Mouse (Mus musculus) lung, embryonic 16.5 days (tissue): Measurements from ENCODE around the gene Dzank1. TPM values are rescaled to one million over a fixed set of nuclear protein-coding genes. Genes with fewer than 3 reads are reported as not detected.

Source experiments
- ATAC-seq: fragments of 200-750 bp; cut with Nextera tagmentation; 2 replicates; pipeline ENCODE4 v1.8.0; 2017; ENCODE audit warnings: low read depth, mild to moderate bottlenecking, moderate library complexity
- H3K27ac ChIP-seq: fragments of 300-500 bp; sonication (generic); 2 replicates; pipeline ENCODE4 v1.5.1; 2014; ENCODE audit warnings: mild to moderate bottlenecking, control low read depth, low read length
- H3K27me3 ChIP-seq: fragments of 300-500 bp; sonication (generic); 2 replicates; pipeline ENCODE4 v1.6.1; 2014; ENCODE audit warnings: low read depth, low read length, mixed read lengths; ENCODE audit not compliant: control insufficient read depth, insufficient read depth
- H3K36me3 ChIP-seq: fragments of 300-500 bp; sonication (generic); 2 replicates; pipeline ENCODE4 v1.6.1; 2014; ENCODE audit warnings: low read length; ENCODE audit not compliant: control insufficient read depth, insufficient read depth
- H3K4me1 ChIP-seq: fragments of 300-500 bp; sonication (generic); replicated peaks from 2 replicates; pipeline ENCODE4 v1.6.1; 2014; ENCODE audit warnings: low read length, mixed read lengths; ENCODE audit not compliant: control insufficient read depth, insufficient read depth
- H3K4me2 ChIP-seq: fragments of 300-500 bp; sonication (generic); 2 replicates; pipeline ENCODE4 v1.6.1; 2014; ENCODE audit warnings: low read depth, low read length, control low read depth
- H3K4me3 ChIP-seq: fragments of 300-500 bp; sonication (generic); 2 replicates; pipeline ENCODE4 v1.5.1; 2014; ENCODE audit warnings: mild to moderate bottlenecking, low read length, control low read depth
- H3K9ac ChIP-seq: fragments of 300-500 bp; sonication (generic); 2 replicates; pipeline ENCODE4 v1.6.1; 2014; ENCODE audit warnings: low read length, control low read depth
- H3K9me3 ChIP-seq: fragments of 300-500 bp; sonication (generic); 2 replicates; pipeline ENCODE4 v1.6.1; 2016; ENCODE audit warnings: low read length; ENCODE audit not compliant: control insufficient read depth
- WGBS: fragments of 180-500 bp; shearing (Covaris S2); extraction: QIAGEN DNeasy Blood & Tissue Kit; methylation state at CpG from one replicate; pipeline ENCODE4 v1.1.7; 2014; 5-methylcytosine and 5-hydroxymethylcytosine counted together
- polyA plus RNA-seq: library from polyadenylated mRNA; unstranded; fragments of >200 nt; fragmentation: Nextera tagmentation; extraction: Ambion mirVana; gene quantifications from 2 replicates; pipeline ENCODE4 v1.2.1, GENCODE M21; 2015

The Dzank1 gene
- polyA plus RNA-seq, 1 experiment from 2014 or later: 2.1 TPM

DNA sequence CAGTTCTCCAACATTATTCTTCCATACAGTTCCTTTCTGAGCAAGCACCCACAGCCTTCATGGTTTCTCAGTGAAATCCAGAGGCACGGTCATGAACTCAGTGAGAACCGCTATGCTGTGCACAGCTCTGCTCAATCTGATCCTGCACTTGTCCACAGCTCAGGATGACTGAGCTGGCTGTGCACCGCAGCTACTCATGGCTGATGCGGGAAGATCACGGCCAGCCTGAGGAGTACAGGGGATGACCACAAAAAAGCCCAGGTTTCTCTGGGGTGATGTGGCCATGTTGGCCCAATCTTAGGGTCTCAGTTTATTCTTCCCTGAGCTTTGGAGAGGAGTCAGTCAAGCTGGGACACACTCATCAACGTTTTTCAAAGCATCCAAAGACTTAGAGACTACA lies 68.9 kb downstream of the Dzank1 start:
- H3K27me3 ChIP-seq: no peaks in the 10 kb centered on the region

DNA sequence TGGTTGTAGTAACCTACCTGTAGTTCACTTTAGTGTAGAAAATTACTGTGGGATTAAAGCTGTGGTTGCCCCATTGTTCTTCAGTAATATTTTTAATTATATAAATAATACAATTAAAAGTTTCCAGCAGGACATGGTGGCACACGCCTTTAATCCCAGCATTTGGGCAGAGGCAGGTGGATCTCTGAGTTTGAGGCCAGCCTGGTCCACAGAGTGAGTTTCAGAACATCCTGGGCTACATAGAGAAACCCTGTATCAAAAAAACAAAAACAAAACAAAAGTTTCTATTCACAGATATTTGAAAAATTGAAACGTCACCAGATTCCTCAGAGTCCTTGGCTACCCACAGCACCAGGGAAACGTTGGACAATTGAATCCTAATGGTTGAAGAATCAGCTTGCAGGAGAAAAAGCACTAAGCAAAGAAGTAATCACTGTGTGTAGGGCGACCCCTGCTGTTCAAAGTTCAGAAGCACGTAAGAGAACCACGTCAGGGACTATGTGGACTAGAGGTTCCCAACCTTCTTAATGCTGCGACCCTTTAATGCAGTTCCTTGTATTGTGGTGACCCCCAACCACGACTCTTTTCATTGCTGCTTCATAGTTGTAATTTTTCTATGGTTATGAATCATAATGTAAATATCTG lies 74.7 kb downstream of the Dzank1 start:
- H3K9me3 ChIP-seq: no peaks in the 10 kb centered on the region
- peak; percentile 56; the same call in 1 of the 2 replicates for ATAC-seq

More for the DNA sequence above, 68.9 kb downstream of the Dzank1 start:
- WGBS: 68% methylated on average over 6 of the region's 6 CpGs
- peak overlapping the region; percentile 70 for H3K4me2 ChIP-seq
- ATAC-seq: no peak
- peak overlapping the region; percentile 52 for H3K4me3 ChIP-seq
- H3K27ac ChIP-seq: no peak overlapping the region
- H3K4me1 ChIP-seq: peaks cover 7% of the 10 kb centered on the region; the same call in 1 of the 2 replicates
- no peak overlapping the region; the same call in 1 of the 2 replicates for H3K9ac ChIP-seq
- H3K9me3 ChIP-seq: no peaks in the 10 kb centered on the region
- no peaks in the 10 kb centered on the region for H3K36me3 ChIP-seq

DNA sequence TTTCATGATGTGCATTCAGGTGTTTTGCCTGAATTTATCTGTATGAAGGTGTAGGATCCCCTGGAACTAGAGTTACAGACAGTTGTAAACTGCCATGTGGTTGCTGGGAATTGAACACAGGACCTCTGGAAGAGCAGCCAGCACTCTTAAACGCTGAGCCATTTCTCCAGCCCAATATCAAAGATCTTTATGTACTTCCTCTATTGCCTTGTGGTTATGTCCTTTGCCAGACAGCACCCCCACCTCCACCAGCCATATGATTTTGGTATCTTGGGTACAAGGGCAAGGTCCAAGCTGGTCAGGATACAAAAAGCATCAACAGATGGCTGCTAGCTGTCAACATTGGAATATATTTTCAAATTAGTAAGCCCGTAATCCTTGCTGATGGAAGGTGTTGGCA lies 76.8 kb downstream of the Dzank1 start:
- Histone ChIP-seq H3K9ac (no peak overlapping the region), H3K4me3 (no peak overlapping the region), H3K9me3 (no peaks in the 10 kb centered on the region), H3K4me2 (no peak overlapping the region), H3K4me1 (no peaks in the 10 kb centered on the region), H3K36me3 (no peaks in the 10 kb centered on the region), H3K27ac (no peak overlapping the region), H3K27me3 (no peaks in the 10 kb centered on the region; the same call in 1 of the 2 replicates)
- 60% methylated on average over 2 of the region's 2 CpGs for WGBS
- ATAC-seq: no peak

More for the DNA sequence above, 74.7 kb downstream of the Dzank1 start:
- Histone ChIP-seq H3K27me3 (no peaks in the 10 kb centered on the region; the same call in 1 of the 2 replicates), H3K9ac (no peak overlapping the region), H3K27ac (no peak overlapping the region), H3K36me3 (no peaks in the 10 kb centered on the region), H3K4me2 (no peak overlapping the region), H3K4me1 (no peaks in the 10 kb centered on the region), H3K4me3 (no peak overlapping the region)
- WGBS: 13% methylated on average over 8 of the region's 8 CpGs

DNA sequence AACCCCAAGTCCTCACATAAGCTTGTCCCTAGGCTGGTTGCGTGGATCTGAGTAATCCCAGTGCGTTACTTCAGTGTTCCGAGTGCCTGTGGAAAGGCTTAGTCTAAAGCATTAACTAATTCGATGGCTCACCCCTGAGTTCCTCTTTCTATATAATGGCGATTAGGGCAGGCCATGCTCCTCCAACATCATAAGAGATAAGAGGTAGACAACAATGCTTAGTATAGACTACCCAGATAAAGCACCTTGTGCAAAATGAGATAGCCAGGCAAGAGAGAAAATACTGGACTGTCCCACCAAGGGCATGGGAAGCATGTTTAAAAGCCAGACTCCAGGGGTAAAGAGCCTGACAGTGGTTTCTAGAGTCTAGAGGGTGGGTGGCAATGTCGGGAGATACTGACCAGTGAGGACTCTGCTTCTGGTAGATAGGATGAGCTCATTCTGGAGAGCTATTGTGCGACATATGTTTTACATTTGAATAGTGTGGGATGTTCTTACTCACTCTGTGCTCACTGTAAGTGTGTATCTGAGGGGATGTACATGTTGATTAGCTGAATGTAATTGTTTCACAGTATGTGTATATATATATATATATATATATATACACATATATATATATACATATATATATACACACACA lies 80.7 kb downstream of the Dzank1 start:
- H3K4me1 ChIP-seq: no peaks in the 10 kb centered on the region
- H3K9ac ChIP-seq: no peak overlapping the region
- H3K4me2 ChIP-seq: no peak overlapping the region
- no peak overlapping the region for H3K4me3 ChIP-seq
- no peaks in the 10 kb centered on the region for H3K36me3 ChIP-seq
- 79% methylated on average over 7 of the region's 7 CpGs for WGBS
- no peaks in the 10 kb centered on the region for H3K27me3 ChIP-seq
- H3K27ac ChIP-seq: no peak overlapping the region
- no peaks in the 10 kb centered on the region for H3K9me3 ChIP-seq
- no peak for ATAC-seq

DNA sequence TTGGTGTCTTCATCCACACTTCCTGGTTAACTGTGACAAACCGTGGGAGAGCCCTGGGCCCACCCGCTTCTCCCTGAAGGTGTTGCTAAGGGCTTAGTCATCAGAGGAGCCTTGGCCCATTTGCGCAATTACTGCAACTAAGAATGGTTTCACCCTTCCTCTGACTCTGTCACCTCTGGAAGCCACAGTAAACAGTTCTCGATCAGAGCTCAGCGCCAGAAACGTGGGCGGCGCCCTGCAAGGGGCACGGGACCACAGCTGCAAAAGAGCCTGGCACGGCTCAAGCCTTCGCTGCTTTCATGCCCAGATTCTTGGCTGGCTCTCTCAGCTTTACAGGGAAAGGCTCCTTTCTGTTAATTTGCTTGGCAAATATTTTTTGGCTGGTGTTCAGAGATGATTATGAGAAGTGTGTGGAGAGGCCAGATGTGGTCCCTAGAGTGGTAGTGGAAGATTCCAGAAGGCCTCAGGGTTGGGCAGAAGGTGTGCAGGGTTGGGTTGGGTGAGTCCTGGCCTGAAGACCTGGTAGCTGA lies 85.8 kb downstream of the Dzank1 start:
- Histone ChIP-seq H3K27me3 (no peaks in the 10 kb centered on the region), H3K4me2 (no peak overlapping the region), H3K36me3 (no peaks in the 10 kb centered on the region), H3K4me1 (no peaks in the 10 kb centered on the region), H3K9ac (no peak overlapping the region), H3K4me3 (no peak overlapping the region), H3K27ac (no peak overlapping the region), H3K9me3 (no peaks in the 10 kb centered on the region)
- peak; percentile 34; the same call in 1 of the 2 replicates for ATAC-seq
- whole genome bisulfite sequencing: 63% methylated on average over 11 of the region's 11 CpGs

DNA sequence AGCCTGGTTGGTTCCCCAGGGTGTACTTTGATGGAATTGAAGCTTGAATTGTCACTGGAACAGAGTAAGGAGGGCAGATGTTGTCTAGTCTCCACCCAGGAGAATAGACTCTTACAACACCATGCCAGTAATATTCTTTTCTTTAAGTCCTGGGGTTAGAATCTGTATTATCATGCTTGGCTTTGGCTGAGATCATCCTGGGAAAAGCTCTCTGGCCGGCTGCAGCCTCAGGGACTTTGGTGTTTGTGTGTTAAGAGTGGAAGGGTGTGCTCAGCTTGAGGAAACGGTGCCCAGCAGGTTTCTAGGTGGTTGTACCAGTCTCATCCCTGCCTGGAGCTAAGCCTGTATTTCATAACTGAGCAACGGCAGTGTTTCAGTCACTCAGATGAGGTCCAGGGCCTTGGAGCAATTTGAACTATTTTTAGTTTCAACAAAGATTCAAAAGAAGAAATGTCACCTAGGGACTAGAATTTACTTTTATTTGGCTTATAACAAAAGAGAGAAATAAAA lies 88.0 kb downstream of the Dzank1 start:
- Histone ChIP-seq H3K9me3 (no peaks in the 10 kb centered on the region), H3K4me2 (no peak overlapping the region), H3K9ac (no peak overlapping the region), H3K27me3 (no peaks in the 10 kb centered on the region), H3K4me1 (no peaks in the 10 kb centered on the region), H3K4me3 (no peak overlapping the region), H3K36me3 (no peaks in the 10 kb centered on the region), H3K27ac (no peak overlapping the region)
- 66% methylated on average over 3 of the region's 3 CpGs for WGBS
- ATAC-seq: no peak

DNA sequence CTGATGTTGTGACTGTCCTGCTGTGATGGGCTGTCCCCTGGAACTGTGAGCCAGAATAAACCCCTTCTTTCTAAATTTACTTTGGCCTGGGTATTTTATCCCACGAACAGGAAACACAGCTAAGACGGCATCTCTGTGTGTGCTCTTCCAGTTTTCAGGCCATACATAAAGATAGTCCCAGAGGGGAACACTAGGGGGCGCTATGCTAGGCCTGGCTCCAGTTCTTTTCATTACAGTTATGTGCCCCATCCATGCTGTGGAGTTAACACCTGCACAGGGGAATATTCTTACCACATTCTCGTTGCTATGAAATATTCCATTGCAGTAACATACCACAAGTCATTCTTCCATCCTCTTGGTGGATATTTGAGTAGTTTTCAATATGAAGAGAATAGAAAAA lies 88.8 kb downstream of the Dzank1 start:
- WGBS: 55% methylated on average over 4 of the region's 4 CpGs
- no peak overlapping the region for H3K27ac ChIP-seq

DNA sequence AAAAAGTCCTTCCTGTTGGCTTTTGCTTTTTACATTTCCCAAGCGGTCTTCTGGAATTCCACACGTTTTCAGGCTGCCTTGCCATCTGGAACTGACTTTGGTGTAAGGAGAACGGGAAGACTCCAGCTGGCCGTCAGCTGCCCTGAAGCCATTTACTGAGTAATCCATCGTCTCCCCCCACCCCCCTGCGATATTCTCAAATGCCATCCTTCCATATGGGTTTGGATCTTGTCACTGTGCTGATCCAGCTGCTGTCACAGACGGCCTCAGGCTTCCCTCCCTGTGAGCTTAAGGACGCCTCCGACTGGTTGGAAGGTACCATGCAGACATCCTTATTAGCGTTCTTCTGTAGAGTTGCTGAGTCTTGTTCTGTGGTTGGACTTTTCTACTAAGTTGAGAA lies 91.5 kb downstream of the Dzank1 start:
- Histone ChIP-seq H3K4me3 (no peak overlapping the region), H3K27me3 (no peaks in the 10 kb centered on the region), H3K27ac (no peak overlapping the region), H3K9me3 (no peaks in the 10 kb centered on the region), H3K36me3 (no peaks in the 10 kb centered on the region), H3K4me1 (no peaks in the 10 kb centered on the region), H3K4me2 (no peak overlapping the region), H3K9ac (no peak overlapping the region)
- no peak for ATAC-seq
- WGBS: 66% methylated on average over 10 of the region's 10 CpGs

More for the DNA sequence above, 88.8 kb downstream of the Dzank1 start:
- Histone ChIP-seq H3K4me1 (no peaks in the 10 kb centered on the region), H3K4me2 (no peak overlapping the region), H3K9me3 (no peaks in the 10 kb centered on the region), H3K4me3 (no peak overlapping the region), H3K36me3 (no peaks in the 10 kb centered on the region), H3K27me3 (no peaks in the 10 kb centered on the region), H3K9ac (no peak overlapping the region)
- no peak for ATAC-seq

DNA sequence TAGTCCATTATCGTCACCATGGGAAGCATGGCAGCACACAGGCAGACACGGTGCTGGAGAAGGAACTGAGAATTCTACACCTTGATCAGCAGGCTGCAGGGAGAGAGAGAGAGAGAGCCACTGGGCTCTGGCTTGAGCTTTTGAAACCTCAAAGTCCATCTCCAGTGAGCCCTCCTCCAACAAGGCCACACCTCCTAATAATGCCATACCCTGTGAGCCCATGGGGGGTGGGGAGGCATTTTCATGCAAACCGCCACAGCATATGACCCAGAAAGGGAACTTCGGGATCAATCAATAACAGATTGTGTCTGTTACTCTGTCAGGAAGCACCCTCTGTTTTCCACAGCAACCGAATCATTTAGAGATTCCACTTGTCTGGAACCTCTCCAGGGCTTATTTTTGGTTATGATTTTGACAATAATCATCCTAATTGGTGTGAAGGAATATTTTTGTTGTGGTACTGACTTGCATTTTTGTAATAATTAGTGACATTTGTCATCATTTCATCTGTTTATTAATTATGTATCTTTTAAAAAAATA lies 95.9 kb downstream of the Dzank1 start:
- no peak for ATAC-seq
- Histone ChIP-seq H3K27ac (no peak overlapping the region), H3K9ac (no peak overlapping the region), H3K36me3 (no peaks in the 10 kb centered on the region), H3K4me1 (no peaks in the 10 kb centered on the region), H3K4me2 (no peak overlapping the region), H3K4me3 (no peak overlapping the region), H3K9me3 (no peaks in the 10 kb centered on the region), H3K27me3 (no peaks in the 10 kb centered on the region)
- 74% methylated on average over 5 of the region's 5 CpGs for WGBS
